Mouse (Mus musculus): ENCODE data around the gene Alg12.

DNA sequence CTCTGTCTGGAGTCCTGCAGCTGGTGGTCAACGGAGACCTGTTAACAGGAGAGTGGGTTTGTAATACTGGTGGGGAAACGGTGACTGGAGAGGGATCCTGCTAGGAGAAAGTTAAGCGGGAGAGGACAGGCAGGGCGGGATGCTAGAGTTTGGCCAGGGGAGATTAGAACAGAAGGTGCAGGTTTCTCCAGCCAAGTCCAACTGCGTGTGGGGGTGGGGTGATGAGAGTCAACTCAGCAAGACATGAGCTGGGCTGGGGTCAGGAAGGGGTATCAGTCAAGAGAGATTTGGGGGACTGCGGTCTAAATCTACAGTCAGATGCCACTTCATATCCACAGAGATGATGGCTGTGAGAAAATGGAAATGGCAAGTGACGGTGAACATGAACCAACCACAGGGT lies 25.8 kb upstream of the Alg12 start:
- TF ChIP-seq CTCF (IDR thresholded peaks at IDR 0.05; ENCODE audit: low read depth, low read length) (no peak), POLR2A (IDR thresholded peaks at IDR 0.05; ENCODE audit: borderline replicate concordance, low read depth, low read length) (no peak)
